Mouse (Mus musculus) ovary, postnatal 36 days (tissue): Measurements from ENCODE around the gene Col27a1.

ENCODE experiments used
- DNase-seq: peaks from one replicate; pipeline ENCODE4 v3.0.0; 2022; ENCODE audit warnings: low spot score, mixed read lengths

Gene Col27a1

DNA sequence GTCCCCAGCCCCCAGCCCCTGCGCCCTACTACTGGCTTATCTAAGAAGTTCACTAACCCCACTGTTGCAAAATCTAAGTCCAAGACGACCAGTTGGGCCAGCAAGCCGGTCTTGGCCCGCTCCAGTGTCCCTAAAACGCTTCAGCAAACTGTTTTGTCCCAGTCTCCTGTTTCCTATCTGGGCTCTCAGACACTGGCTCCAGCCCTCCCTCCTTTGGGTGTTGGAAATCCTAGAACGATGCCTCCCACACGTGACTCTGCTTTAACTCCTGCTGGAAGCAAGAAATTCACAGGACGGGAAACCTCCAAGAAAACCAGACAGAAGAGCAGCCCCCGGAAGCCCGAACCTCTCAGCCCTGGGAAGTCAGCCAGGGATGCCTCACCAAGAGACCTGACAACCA lies 11.6 kb downstream of the Col27a1 start:
- DNase-seq = no peak

DNA sequence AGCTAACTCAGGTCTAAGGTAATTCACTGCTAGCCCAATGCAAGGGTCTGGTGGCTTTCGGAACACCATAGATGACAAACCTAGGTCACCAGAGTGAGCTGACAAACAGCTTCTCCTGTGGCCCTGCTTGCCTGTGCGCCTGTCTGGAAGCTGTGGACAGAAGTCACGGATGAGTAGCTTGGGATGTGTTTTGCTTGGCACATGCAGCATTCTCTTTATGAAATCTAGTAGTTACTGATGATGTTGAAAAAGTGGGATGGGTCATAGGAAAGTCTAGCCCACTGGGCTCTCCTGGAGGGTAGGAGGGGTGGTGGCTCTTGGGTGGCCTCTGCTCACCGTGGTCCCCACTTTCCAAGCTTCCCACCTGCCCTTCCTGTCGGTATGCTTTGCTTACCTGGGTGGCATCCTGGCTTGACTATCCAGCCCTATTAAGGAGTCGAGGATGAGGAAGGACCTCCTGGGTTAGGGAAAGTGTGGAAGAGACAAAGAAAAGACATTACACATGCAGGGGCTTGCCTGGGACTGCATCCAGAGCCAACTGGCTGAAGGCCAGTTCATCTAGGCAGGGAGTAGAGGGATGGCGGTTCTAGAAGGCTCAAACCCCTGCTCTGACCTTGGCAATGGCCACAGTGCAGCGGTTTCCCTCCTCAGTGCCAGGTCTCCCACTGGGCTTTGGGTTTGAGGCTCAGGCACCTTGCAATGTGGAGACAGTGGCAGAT lies 12.5 kb downstream of the Col27a1 start:
- DNase-seq = no peak

DNA sequence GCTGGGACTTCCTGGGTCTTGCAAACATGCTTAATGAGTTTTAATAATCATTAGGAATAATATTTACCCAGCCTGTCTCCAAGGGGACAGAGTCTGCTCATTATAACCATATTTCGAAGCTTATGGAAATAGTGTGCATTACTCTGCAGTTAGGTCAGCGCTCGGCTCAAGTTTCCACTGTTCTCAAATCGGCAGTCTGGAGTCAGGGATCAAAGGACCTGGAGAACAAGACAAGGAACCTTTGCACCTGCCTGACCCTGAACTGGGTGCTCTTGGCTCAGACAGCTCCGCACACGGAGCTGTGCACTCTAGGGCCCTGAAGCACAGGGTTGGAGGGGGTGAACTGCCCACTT lies 13.1 kb downstream of the Col27a1 start:
- DNase-seq = no peak

DNA sequence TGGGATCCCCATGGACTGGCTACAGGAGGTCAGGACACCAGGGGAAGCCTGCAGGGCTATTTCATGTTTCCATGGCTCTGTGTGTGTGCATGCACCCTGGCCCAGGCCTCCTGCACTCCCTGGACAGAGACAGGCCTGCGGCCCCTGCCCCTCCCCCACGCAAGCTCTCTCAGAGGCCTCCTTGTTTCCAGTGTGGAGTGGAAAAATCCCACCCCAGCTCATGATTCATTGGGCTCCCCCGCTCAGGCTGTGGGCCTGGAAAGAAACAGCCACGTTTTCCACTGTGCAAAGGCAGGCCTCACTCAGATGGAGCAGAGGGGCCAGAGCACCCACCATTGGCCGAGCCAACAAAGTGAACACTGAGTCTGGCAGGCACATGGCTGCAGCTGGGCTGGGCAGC lies 15.1 kb downstream of the Col27a1 start:
- peak; percentile 21 for DNase-seq

DNA sequence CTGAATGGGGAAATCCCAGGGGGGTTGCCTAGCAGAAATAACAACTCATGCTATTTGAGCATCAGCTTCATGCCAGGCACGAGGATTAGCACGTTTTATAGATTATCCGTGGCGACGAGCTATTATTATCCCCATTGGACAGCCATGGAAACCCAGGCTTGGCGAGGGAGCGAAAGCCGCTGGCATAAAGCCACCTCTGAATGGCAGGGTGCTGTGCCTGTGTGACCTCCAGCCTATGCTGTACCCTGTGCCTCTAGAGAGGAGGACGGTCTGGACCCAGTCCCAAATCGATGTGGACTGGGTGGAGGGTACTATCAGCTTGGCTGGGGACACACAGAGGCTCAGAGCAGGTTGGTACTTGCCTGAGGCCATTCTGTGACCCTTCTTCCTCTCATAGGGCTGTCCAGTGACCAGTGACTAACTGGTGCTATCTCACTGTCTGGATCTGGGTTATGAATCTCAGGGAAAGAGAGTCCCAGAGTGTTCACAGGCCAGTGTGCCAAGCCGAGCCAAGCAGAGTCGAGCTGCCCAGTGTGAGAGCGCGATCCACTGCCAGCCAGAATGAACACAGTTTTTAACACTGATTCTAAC lies 16.3 kb downstream of the Col27a1 start:
- DNase-seq = no peak

DNA sequence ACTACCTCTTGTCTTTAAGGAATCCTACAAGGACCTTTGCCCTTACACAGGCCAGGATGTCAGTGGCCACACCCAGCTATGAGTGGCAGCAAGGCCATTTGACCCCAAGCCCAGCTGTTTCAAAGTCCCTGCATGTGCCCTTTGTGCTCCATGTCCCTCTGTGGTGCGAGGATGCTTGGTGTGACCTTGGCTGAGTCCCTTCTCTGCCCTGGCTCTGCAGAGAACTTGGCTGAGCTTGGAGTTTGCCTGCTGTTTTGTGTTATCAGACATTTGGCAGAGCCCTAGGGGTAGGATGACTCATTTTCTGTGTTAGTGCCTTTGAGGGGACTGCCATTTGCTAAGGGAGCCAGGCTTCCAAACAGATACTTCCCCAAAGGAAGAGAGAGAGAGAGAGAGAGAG lies 17.3 kb downstream of the Col27a1 start:
- DNase-seq = peak; percentile 31

DNA sequence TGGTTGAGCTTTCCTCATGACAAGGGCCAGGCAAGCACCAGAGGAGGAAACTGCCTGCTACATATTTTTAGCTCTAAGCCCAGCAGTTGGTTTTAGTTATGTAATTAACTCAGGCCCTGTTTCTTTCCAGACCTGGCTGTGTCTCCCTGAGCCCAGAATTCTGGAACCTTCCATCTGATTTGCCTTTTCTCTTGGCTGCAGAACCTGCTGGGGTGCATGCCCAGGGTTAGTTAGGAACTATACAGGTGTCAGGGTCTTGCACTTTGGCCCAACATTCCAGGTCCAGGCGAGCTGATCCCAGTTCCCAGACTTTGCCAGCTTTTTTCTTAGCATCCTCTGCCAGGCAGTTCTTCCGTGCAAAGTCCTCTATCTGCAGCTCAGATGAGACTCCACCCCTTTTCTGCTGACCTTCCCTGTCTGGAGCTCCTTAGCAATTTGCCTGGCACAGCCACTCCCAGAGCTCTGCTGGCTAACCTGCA lies 18.8 kb downstream of the Col27a1 start:
- DNase-seq = no peak

DNA sequence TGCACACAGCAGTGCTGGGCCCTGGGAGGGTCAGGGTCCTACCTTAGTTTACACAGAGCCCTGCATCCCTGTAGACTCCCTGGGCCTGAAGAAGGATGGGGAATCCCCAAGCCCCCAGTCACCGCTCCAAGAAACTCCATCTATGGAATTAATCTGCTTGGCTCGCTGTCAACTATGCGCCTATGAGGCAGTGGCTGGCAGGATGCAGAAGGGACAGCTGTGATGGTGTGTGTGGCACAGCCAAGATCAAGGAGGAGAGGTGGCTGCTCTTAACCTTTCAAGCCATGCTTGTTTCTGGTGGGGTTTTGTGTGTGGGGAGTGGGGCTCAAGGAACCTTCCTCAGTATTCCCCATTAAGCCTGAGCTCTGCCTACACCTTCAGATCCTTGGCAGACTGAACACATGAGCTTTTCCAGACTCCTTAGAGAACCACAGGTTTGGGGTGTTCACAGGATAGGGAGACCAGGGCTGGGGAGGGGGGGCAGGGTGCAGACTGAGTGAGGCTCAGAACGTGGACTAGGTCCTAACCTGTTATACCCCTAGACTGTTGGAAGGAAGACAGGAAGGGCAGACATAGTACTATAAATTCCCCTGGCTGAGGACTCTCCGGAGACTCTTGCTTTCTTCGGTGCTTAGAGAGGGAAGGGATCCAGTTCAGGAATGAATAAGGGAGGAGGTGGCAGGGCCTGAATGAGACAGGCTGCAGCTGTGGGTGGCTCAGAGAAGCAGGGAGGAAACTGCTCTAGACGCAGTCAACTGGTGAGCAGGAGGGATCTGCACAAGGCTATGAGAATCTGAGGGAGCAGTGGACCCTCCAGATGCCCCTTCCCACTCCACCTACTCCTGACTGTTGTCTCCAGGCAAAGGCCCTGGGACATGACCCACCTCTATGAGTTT lies 20.0 kb downstream of the Col27a1 start:
- DNase-seq = no peak

DNA sequence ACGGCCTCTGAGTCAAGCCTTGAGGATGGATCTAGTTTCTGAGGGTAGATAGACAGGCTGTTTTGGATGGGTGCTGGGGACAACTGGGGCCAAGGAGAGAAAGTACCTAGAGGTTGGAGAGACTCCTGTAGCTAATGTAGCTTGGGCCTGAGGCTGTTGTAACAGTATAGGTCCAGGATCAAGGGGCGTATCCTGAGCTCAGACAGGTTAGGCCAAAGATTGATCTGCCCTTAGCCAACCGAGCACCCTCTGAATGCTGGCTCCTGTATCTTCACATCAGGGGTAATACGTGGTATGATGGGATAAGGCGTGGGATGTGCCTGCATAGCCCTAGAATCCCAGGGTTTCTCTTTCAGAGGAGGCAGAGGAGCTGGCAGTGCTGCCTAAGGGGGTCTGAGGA lies 21.0 kb downstream of the Col27a1 start:
- no peak for DNase-seq

DNA sequence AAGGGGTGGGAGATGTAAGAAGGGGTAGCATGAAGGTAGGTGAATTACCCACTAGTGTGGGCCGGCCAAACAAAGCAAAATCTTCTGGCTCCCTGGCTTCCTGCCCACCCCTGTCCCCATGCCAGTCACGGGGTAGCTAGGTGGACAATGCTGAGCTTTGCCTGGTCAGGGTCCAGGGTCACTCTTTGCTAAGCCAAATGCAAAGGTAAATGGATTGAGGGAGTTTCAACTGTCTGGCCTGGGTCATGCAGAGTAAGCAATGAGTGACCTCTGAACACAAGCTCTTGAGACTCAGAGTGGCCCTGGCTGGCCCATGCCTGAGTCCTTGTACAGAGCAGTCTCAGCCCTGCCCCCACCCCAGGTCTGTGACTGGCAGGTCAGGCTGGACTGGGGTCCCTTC lies 22.4 kb downstream of the Col27a1 start:
- no peak for DNase-seq

DNA sequence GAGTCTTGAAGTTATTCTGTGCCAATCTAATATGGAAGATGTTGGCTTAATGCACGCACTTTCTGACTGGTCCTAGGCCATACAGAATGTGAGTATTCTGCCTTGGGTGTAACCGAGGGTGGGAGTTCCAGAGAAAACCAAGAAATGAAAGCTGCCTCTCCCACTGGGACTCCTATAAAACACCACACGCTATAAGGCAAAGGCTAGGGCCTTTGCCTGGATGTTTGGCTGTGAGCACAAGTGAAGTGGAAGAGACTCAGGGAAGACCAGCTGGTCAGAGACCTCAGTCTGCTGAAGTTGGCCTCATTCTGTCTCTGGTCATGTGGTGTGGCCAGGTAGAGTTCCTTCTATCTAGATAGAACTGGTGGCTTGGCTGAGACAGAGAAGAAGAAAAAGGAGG lies 23.4 kb downstream of the Col27a1 start:
- no peak for DNase-seq

DNA sequence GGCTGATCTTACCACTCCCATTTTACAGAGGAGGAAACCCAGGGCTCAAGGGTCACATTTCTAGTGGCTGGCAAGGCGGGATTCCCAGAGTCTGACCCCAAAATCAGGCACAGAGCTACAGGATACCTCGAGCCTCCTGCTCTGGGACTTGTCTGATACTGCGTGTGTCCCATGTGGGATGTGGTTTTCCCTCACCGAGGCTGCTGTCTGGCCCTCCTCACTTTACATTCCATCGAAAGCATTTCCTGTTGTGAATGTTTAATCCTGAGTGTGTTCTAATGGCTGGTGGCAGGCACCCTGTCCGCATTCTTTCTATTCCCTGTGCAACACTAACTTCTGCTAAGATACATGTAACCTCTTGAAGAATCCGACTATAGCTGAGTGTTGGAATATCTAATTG lies 24.3 kb downstream of the Col27a1 start:
- no peak for DNase-seq

DNA sequence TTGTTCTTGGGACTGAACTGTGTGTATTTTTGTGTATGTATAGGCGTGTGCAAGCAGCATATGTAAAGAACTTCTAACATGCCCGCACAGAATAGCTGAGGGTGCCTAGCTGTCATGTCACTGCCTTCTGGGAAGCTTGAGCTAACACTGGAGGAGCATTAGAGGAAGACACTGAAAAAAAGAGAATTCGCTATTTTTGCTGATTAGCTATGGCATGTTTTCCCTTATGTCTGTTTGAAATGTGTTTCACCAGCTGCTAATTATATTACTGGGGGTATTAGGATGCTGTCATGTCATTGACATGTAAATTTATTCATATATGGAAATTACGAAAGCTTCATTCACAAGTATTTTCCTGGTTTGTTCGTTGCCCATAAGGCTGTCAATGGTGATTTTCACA lies 24.9 kb downstream of the Col27a1 start:
- no peak for DNase-seq

DNA sequence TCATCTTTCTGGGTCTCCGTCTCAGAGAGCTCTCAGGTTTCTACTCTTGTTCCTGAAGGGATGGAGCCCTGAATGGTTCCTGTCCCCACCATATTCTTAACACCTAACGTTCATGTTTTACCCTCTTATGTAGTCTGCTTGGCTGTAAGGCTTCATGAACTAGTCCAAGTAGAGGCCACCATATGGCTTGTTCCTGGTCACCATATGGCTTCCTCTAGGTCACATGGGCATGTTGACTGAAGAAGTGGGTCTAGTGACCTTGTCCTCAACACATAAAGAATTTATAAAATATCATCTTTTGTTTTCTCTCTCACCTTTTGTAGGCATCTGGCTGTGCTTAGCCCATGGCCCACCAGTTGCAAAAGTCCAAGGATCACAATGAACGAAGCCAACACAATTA lies 27.2 kb downstream of the Col27a1 start:
- DNase-seq = no peak

DNA sequence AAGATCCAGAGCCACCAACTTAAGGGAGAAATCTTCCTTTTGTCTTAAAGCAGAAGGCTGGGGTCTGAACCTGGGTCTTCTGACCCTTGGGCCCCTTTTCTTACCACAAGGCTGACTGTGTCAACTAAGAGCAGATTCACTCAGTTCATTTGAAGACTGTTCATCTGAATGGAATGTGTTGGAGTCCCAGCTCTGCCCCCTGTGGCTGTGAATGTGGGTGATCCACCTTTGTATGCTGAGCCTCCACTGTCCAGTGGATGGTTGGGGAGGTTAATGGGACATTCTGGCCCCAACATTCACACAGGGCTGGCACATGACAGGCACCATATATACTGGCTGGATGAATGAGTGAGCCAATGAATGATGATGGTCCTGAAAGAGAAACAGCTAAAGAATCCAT lies 34.2 kb downstream of the Col27a1 start:
- no peak for DNase-seq

DNA sequence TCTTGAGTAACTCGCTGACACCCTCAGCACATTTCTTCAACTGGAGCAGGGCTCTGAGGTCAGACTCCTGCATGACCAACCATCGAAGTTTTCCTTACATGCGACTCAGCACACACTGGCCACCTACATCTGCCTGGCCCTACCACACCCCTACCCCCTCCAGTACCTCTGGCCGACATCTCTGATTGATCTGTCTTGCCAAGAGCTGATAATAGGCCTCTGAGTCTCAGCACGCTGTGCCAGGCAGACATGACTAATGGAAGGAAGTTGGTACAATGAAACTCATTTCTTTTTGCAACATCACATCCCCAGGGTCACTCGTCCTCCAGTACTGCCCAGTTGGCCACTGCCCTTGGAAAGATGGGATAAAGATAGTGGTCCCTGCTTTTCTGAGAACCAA lies 35.1 kb downstream of the Col27a1 start:
- DNase-seq = no peak

DNA sequence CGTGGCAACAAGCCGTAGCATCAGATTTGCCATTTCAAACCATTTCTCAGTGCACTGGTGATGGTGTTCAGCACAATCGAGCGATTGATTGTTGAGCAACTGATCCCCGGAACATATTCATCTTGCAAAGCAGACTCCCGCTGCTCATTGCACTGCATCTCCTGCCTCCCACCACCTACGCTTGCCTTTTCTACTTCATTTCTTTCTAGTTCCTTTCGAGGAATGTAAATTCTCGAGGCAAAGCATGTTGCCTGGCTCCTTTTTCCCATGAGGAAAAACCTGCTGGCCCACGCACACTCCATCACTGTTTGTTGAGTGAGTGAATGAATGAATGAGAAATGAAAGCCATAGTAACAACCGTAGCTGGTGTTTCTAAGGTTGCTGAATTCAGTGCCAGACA lies 38.0 kb downstream of the Col27a1 start:
- DNase-seq = no peak

DNA sequence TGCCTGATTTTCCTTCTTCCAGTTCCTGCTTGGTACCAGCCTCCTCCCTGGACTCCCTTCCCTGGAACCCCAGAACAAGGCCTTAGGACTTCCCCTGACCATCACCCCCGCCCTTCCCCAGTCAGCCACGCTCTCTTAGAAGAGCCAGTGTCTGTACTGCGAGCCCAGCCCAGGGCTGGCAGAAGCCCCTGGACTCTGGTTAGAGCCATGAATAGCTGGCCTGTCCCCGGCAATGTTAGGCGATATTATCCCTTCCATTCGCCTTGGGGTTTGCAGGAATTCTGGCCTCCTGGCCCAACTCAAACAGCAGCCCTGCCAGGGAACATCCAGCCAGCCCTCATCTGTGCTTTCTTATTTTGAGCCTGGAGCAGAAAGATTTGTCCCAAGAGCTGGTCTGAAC lies 39.9 kb downstream of the Col27a1 start:
- no peak for DNase-seq

DNA sequence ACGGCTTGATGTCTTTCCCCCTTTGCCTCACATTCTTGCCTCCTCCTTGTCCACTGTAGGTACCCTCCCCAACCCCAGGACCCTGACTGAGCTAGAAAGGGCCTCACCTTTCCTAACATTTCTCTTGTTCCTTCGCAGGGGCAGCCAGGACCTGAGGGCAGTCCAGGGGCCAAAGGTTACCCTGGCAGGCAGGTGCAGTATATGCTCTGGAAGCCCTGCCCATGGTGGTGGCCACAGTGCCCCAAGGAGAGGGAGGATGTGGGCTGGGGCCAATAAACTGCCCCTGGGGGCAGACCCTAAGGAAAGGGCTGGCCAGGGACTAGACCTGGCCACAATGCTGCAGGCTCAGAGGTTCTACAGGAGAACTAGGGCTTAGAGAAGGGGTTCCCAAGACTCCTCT lies 40.3 kb downstream of the Col27a1 start:
- no peak for DNase-seq

DNA sequence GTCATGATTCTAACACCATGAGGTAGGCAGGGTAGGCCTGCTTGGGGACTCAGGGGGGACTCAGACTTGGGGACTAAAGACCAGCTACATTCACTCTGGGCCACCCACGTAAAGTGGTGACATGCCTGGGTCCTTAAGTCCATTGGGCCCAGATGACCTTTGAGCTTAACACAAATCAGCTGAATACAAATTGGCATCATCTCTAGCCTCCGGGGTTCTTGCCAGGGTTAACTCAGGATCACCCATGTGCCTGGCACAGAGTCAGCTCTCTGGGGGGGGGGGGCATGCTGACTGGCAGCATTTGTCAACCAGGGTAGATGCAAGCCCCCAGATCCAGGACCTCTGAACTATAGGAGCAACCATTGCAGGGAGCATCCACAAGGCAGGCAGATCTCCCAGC lies 42.6 kb downstream of the Col27a1 start:
- DNase-seq = no peak

DNA sequence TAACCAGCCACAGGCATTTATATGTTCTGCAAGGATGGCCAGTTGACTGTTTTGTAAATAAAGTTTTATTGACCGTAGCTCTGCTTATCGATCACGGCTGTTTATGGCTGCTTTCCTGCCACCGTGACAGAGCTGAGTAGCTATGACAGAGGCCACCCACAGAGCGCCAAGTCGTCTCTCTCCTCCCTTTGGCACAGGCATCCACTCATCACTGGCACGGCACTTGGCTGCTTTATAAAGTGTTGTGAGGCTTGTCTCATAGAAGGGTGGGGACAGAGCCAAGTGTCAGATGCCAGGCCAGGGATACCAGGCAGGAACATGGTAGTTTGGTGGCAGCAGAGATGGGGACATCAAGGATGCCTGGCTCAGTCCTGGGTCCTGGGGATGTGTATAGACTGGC lies 43.5 kb downstream of the Col27a1 start:
- DNase-seq = no peak

DNA sequence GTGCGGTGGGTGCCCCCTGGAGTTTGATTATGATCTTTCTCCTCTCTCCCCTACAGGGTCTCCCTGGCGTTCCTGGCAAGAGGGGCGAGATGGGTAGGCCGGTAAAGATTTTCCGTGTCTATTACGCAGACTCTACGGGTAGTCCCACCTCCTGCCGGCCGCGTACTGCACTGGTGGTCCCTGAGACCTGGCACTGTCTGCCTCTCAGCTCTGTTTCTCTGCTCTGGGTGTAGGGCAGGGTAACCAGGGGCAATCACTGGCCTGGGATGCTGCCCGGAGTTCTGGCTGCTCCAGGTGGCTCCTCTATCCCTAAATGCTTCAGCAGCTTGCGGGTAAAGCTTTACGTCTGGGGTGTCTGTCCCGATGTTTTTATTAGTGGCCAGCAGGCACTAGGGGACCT lies 44.3 kb downstream of the Col27a1 start:
- no peak for DNase-seq

DNA sequence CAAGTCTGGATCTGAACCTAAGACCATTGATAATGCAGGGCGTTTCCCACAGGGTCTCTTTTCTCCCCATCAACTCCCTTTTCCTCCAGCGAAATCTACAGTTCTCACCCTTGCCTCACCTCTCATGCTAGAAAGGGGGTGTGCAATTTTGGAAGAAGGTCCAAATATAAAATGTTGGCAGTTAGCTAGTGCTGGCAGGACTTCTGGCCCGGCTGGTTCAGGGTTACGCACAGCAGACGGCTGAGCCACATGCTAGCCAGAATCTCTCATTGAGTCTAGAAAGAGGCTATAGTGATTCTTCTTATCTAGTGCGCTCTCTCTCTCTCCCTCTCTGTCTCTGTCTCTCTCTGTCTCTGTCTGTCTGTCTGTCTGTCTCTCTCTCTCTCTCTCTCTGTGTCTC lies 45.3 kb downstream of the Col27a1 start:
- no peak for DNase-seq
